Mouse (Mus musculus) brain, embryonic 14.5 days (tissue): ENCODE results near the gene Msh4.

Experiments
- CTCF ChIP-seq: fragments of 200-500 bp; IDR thresholded peaks from 2 replicates; pipeline ENCODE4 v1.5.1; 2012; ENCODE audit warnings: inconsistent platforms, mild to moderate bottlenecking, moderate library complexity, borderline replicate concordance; ENCODE audit not compliant: insufficient read depth, insufficient read length; ENCODE audit errors: extremely low read depth
- POLR2A ChIP-seq: fragments of 200-500 bp; IDR thresholded peaks from 2 replicates; pipeline ENCODE4 v1.6.1; 2012; ENCODE audit warnings: mild to moderate bottlenecking, inconsistent platforms, borderline replicate concordance; ENCODE audit not compliant: poor library complexity, insufficient read depth, insufficient read length, severe bottlenecking; ENCODE audit errors: extremely low read depth

GRCm38 (mm10) chr3:153835455-153836086 lies 70.4 kb downstream of the Msh4 start:
- TF ChIP-seq CTCF (peak; percentile 82), POLR2A (no peak)
